8 mouse cellular contexts compared by ENCODE assay signal in the genomic region with DNA sequence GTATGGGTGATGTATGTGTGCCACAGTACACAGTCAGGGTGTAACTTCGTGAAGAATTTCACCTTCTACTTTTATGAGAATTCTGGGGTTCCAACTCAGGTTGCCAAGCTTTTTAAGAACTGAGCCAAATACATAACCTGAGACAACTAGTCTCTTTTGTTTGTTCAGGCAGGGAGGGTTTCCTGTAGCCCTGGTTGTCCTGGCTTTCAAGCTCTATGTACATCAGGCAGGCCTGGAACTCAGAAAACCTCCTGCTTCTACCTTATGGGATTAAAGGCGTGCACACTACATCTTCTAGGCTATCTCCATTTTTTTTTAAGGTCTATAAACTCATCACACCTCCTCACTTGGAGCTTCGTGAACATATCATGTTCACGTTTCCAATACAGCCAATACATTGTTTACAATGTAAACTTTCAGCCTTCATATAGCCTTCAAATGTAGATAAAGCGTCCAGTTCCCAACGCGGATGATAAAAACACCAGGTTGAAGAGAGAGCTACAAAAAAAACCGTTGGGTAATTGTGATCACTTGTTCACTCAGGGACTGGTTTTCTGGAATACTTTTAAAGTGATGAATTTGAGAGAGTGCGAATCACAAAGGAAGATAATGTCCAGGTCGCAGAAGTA. TPM values are rescaled to one million over a fixed set of nuclear protein-coding genes. Genes with fewer than 3 reads are reported as not detected.
DNase-seq lines count a peak whose midpoint lies in the region; ATAC-seq lines count a peak whose summit lies in the region.

No protein-coding gene starts in this region.

- H3K4me3 ChIP-seq in limb, embryonic 13.5 days, result peak overlapping the region; percentile 92

- no peak for ATAC-seq in cerebellum, adult (ENCODE audit: insufficient number of reproducible peaks, low FRiP score, low TSS enrichment)
- ATAC-seq in limb, embryonic 13.5 days (ENCODE audit: low FRiP score, low read depth), result no peak

- H3K4me2 ChIP-seq in limb, embryonic 13.5 days (replicated peaks), result peak overlapping the region; percentile 66

- peak; percentile 34 for DNase-seq in cerebellum, adult 9-10 months
- peak; percentile 29 for DNase-seq in thymus, postnatal 0 days (ENCODE audit: low spot score)
- no peak for DNase-seq in thymus, adult 18-20 months
- peak; percentile 17 for DNase-seq in thymus, postnatal 14 days
- DNase-seq in gastrocnemius, postnatal 10 days, result no peak
- DNase-seq in kidney, postnatal 10 days, result no peak

- H3K4me1 ChIP-seq in limb, embryonic 13.5 days, result peaks cover 20% of the 10 kb centered on the region

- peak overlapping the region; percentile 98 for H3K9ac ChIP-seq in limb, embryonic 13.5 days

- H3K27me3 ChIP-seq in limb, embryonic 13.5 days, result no peaks in the 10 kb centered on the region

- 26% methylated on average over 10 of the region's 10 CpGs for WGBS in limb, embryonic 13.5 days

- peak overlapping the region; percentile 94 for H3K27ac ChIP-seq in limb, embryonic 13.5 days

- peaks cover 25% of the 10 kb centered on the region for H3K36me3 ChIP-seq in limb, embryonic 13.5 days

- no peaks in the 10 kb centered on the region for H3K9me3 ChIP-seq in limb, embryonic 13.5 days

RNA-seq across cellular contexts. Expression of a gene that starts 13.4 kb away (rescaled TPM):
- 101 and 104 TPM in 2 replicates for polyA plus RNA-seq in thymus, postnatal 0 days (2015; fragmentation: Nextera tagmentation; extraction: Ambion mirVana)
- 158 TPM in 2 replicates for polyA plus RNA-seq in limb, embryonic 13.5 days (2015; fragmentation: Nextera tagmentation; extraction: Ambion mirVana)
- 10 to 100 TPM; 43.3 to 45.5 TPM for total RNA-seq in gastrocnemius, postnatal 10 days (2021)

RNA-seq across cellular contexts. Expression of a gene that starts 13.5 kb away (rescaled TPM):
- polyA plus RNA-seq in thymus, postnatal 0 days (2015; fragmentation: Nextera tagmentation; extraction: Ambion mirVana), result 89.4 and 99.1 TPM in 2 replicates
- 174 and 188 TPM in 2 replicates for polyA plus RNA-seq in limb, embryonic 13.5 days (2015; fragmentation: Nextera tagmentation; extraction: Ambion mirVana)
- total RNA-seq in gastrocnemius, postnatal 10 days (2021), result 10 to 100 TPM; 34.5 to 41.9 TPM

Comparison
In these comparisons a context has a peak if more than half of its experiments do, and no peak if none do; other contexts are left out.
1. DNase-seq: peak in cerebellum, adult 9-10 months (single experiment), thymus, postnatal 0 days (single experiment) and thymus, postnatal 14 days (single experiment); none in thymus, adult 18-20 months (0 of 2), gastrocnemius, postnatal 10 days (single experiment) and kidney, postnatal 10 days (single experiment).